Mouse (Mus musculus) kidney, embryonic 16.5 days (tissue): ENCODE data around the gene Pum2. TPM values are rescaled to one million over a fixed set of nuclear protein-coding genes. Genes with fewer than 3 reads are reported as not detected.
"Not testable (repeated sequence)": the region's sequence is repeated elsewhere in the genome, so short reads cannot be mapped to it uniquely, and the experiment has no call there.

ENCODE experiments used
- ATAC-seq: fragments of 200-750 bp; cut with Nextera tagmentation; 2 replicates; pipeline ENCODE4 v1.8.0; 2017; ENCODE audit warnings: moderate TSS enrichment; ENCODE audit not compliant: low FRiP score, low TSS enrichment
- H3K27ac ChIP-seq: fragments of 300-500 bp; sonication (generic); 2 replicates; pipeline ENCODE4 v1.5.1; 2014; ENCODE audit warnings: low read length
- H3K27me3 ChIP-seq: fragments of 300-500 bp; sonication (generic); 2 replicates; pipeline ENCODE4 v1.6.1; 2014; ENCODE audit warnings: low read length, control low read depth, mixed read lengths; ENCODE audit not compliant: insufficient read depth
- H3K36me3 ChIP-seq: fragments of 300-500 bp; sonication (generic); 2 replicates; pipeline ENCODE4 v1.6.1; 2014; ENCODE audit warnings: low read length, control low read depth, mixed read lengths; ENCODE audit not compliant: insufficient read depth
- H3K4me1 ChIP-seq: fragments of 300-500 bp; sonication (generic); 2 replicates; pipeline ENCODE4 v1.6.1; 2014; ENCODE audit warnings: low read length, control low read depth, mixed read lengths; ENCODE audit not compliant: insufficient read depth
- H3K4me2 ChIP-seq: fragments of 300-500 bp; sonication (generic); replicated peaks from 2 replicates; pipeline ENCODE4 v1.6.1; 2014; ENCODE audit warnings: low read depth, low read length
- H3K4me3 ChIP-seq: fragments of 300-500 bp; sonication (generic); 2 replicates; pipeline ENCODE4 v1.5.1; 2014; ENCODE audit warnings: mild to moderate bottlenecking, low read length
- H3K9ac ChIP-seq: fragments of 300-500 bp; sonication (generic); replicated peaks from 2 replicates; pipeline ENCODE4 v1.6.1; 2014; ENCODE audit warnings: low read length
- H3K9me3 ChIP-seq: fragments of 300-500 bp; sonication (generic); 2 replicates; pipeline ENCODE4 v1.6.1; 2016; ENCODE audit warnings: low read length, control low read depth
- WGBS: fragments of 180-500 bp; shearing (Covaris S2); extraction: QIAGEN DNeasy Blood & Tissue Kit; methylation state at CpG from one replicate; pipeline ENCODE4 v1.1.7; 2014; 5-methylcytosine and 5-hydroxymethylcytosine counted together
- polyA plus RNA-seq: library from polyadenylated mRNA; unstranded; fragments of >200 nt; fragmentation: Nextera tagmentation; extraction: Ambion mirVana; gene quantifications from 2 replicates; pipeline ENCODE4 v1.2.1, GENCODE M21; 2015

Pum2 gene
- polyA plus RNA-seq, 1 experiment from 2014 or later: 48.0 TPM

DNA sequence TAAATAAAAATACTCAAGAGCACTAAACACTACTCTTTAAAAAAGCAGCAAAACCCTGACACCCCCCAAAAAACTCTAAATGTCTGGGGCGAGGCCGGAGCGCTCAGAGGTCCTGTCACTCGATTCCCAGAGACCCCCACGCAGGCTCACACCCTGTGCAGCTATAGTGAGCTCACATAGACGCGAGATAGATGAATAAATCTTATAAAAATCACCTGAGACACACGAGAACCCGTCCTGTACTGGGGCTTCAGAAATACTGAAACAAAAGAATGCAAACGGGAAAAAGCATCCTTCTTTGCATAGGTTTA lies 32.6 kb upstream of the Pum2 start:
- Histone ChIP-seq H3K9ac (peak overlapping the region; percentile 99), H3K36me3 (no peaks in the 10 kb centered on the region), H3K4me3 (peak overlapping the region; percentile 97), H3K9me3 (no peaks in the 10 kb centered on the region), H3K4me1 (no peaks in the 10 kb centered on the region), H3K27me3 (no peaks in the 10 kb centered on the region), H3K4me2 (peak overlapping the region; percentile 63), H3K27ac (no peak overlapping the region)
- ATAC-seq: peak; percentile 63
- 2% methylated on average over 10 of the region's 10 CpGs for WGBS

DNA sequence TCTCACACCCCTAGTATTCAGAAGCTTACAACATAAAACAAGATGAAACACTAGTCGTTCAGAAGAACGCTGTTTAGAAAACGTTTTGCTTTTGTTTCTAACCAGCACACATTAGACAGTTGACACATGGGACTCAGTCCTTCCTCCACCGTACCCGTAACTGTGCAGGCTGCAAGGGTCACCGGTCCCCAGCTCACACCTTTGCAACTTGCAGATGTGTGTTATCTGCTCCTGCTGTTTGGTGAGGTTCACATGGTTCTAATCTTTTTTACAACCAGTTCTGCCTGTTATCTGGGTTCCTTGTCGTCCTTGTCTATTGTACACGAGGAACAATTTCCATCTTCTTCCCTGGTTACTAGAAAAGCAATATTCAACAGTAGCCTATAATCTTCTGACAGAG lies 25.7 kb upstream of the Pum2 start:
- H3K27me3 ChIP-seq, H3K4me3 ChIP-seq, H3K9me3 ChIP-seq, ATAC-seq, H3K4me2 ChIP-seq, H3K4me1 ChIP-seq, H3K27ac ChIP-seq, H3K9ac ChIP-seq, H3K36me3 ChIP-seq: not testable (repeated sequence)
- WGBS: 53% methylated on average over 8 of the region's 8 CpGs

DNA sequence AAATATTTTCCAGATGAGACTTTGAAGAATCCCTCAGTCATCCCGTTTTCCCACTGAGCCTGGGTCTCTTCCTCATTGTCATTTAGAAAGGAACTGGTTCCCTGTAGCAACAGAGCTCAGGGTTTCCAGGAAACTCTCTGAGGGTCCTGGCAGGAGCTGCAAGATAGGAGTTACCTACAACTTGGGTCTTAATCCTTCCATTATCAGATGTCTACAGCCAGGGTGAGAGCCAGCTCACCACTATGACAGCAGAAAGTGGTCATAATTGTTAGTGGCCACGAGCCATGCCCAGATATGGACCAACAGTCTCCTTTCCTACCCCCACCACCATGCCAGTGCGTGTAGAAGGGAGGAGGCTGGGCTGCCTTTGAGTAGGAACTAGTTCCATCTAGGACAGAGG lies 23.9 kb upstream of the Pum2 start:
- not testable (repeated sequence) for H3K4me2 ChIP-seq, H3K9ac ChIP-seq, ATAC-seq, H3K36me3 ChIP-seq, H3K4me1 ChIP-seq, H3K9me3 ChIP-seq, H3K4me3 ChIP-seq, H3K27me3 ChIP-seq, H3K27ac ChIP-seq
- 70% methylated on average over 3 of the region's 3 CpGs for WGBS

DNA sequence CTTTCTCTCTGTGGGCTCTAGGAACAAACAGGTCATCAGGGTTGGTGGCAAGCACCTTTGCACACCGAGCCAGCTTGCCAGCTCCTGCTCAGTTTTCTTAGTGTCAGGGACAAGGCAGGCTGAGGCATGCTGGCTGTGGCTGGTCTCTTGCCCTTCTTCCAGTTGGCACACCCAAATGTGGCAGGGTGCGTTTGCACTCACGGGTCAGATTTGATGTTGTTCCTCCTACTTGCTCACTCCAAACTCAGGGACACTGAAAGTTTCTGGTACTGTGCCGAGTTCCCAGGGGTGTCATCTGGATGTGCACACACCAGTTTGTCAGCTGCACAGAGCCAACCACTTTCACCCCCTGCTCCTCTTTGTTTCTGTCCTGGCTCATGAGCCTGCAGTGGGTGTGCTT lies 17.3 kb upstream of the Pum2 start:
- no peak overlapping the region for H3K27ac ChIP-seq
- WGBS: 83% methylated on average over 4 of the region's 4 CpGs
- H3K36me3 ChIP-seq: no peaks in the 10 kb centered on the region
- peaks cover 2% of the 10 kb centered on the region; the same call in 1 of the 2 replicates for H3K4me1 ChIP-seq
- no peak overlapping the region for H3K4me2 ChIP-seq
- no peaks in the 10 kb centered on the region for H3K9me3 ChIP-seq
- no peak for ATAC-seq
- no peak overlapping the region for H3K9ac ChIP-seq
- no peaks in the 10 kb centered on the region for H3K27me3 ChIP-seq
- no peak overlapping the region for H3K4me3 ChIP-seq

DNA sequence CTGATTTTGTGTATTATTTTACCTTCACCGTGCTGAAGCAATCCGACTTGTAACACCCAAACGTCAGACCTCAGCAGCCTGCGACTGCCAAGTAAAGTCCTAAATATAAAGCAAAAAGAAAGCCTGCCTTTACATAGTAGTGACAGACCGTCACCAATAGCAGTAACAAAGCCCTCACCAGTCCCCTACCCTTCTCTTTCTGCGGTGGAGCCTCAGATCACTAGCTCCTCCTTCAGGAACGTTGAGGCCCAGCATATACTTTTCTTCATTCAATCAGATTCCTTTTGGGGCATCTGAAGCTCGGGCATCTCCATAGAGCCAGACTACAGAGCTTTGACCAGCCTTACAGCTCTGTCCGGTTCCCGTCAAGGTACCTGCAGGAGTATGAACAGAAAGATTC lies 16.8 kb upstream of the Pum2 start:
- H3K4me2 ChIP-seq: no peak overlapping the region
- no peaks in the 10 kb centered on the region for H3K27me3 ChIP-seq
- peaks cover 5% of the 10 kb centered on the region; the same call in 1 of the 2 replicates for H3K4me1 ChIP-seq
- no peak for ATAC-seq
- no peaks in the 10 kb centered on the region for H3K9me3 ChIP-seq
- WGBS: 68% methylated on average over 10 of the region's 10 CpGs
- H3K9ac ChIP-seq: no peak overlapping the region
- H3K36me3 ChIP-seq: no peaks in the 10 kb centered on the region
- no peak overlapping the region for H3K4me3 ChIP-seq
- no peak overlapping the region for H3K27ac ChIP-seq

DNA sequence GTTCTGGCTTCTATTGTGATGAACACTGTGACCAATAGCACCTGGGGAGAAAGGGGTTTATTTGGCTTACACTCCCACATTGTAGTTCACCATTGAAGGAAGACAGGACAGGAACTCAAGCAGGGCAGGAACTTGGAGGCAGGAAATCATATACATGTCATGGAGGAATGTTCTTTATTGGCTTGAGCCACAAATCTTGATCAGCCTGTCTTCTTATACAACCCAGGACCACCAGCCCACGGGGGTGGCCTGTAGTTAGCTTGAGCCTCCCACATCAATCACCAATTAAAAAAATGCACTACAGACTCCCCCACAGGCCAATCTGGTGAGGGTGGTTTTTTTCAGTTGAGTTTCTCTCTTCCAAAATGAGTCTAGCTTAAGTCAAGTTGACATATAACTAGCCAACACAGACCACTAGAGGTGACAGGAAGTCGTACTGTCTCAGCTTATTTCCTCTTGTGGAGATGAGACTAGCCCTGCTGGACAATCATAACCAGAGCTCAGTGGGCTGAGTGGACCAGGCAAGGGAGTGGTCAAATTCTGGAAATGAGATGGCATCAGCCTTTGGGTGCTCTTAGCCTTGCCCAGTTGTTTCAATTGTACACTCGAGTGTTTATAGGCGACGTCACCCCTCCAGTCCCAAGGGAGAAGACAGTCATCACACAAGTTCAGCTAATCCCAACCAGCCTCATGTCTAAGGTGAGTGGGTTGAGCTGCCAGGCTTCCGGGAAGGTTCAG lies 16.1 kb upstream of the Pum2 start:
- Histone ChIP-seq H3K27me3 (no peaks in the 10 kb centered on the region), H3K9me3 (no peaks in the 10 kb centered on the region), H3K36me3 (no peaks in the 10 kb centered on the region), H3K27ac (no peak overlapping the region), H3K4me3 (no peak overlapping the region), H3K4me1 (peaks cover 5% of the 10 kb centered on the region; the same call in 1 of the 2 replicates), H3K9ac (no peak overlapping the region), H3K4me2 (no peak overlapping the region)
- ATAC-seq: no peak; the same call in 1 of the 2 replicates
- 75% methylated on average over 6 of the region's 6 CpGs for WGBS

DNA sequence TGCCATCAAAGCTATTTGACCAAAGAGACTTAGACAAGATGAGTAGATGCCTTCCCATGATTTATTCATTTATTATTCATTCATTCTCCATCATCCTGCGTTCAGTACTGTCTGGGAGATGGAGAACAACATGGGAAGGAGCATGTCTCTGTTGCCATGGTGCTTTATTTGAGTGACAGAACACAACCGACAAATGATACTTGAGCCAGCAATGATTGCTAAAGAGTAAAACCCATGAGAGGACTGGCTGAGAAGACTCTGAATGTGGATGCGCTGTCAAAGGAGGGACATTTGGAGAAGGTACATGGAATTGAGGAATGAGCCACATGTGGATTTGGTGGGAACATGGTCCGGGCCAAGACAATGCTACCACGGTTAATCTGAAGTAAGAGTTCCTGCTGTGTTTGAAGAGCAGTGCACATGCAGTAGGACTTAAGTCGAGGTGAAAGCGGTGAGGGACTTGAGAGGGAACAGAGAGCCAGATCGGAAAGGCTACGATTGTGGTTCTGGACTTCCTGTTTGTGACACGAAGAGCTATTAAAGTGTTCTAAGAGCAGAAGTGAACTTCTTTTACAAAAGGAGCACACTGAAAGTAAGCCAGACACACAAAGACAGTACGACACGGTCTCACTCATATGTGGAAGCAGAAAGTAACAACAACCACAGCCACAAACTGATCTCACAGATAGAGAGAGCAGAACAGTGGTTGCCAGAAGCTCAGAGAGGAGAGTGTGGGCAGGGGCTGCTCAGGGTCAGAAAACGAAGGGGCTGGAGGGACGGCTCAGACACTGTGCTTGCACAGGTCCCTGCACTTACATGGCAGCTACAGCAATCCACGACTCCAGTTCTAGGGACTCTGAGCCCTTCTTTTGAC lies 14.3 kb upstream of the Pum2 start:
- no peak overlapping the region for H3K27ac ChIP-seq
- H3K27me3 ChIP-seq: no peaks in the 10 kb centered on the region
- no peaks in the 10 kb centered on the region for H3K9me3 ChIP-seq
- H3K4me2 ChIP-seq: no peak overlapping the region
- H3K36me3 ChIP-seq: no peaks in the 10 kb centered on the region
- no peak overlapping the region for H3K4me3 ChIP-seq
- WGBS: 85% methylated on average over 15 of the region's 15 CpGs
- no peak overlapping the region for H3K9ac ChIP-seq
- no peak for ATAC-seq
- H3K4me1 ChIP-seq: peaks cover 5% of the 10 kb centered on the region; the same call in 1 of the 2 replicates

DNA sequence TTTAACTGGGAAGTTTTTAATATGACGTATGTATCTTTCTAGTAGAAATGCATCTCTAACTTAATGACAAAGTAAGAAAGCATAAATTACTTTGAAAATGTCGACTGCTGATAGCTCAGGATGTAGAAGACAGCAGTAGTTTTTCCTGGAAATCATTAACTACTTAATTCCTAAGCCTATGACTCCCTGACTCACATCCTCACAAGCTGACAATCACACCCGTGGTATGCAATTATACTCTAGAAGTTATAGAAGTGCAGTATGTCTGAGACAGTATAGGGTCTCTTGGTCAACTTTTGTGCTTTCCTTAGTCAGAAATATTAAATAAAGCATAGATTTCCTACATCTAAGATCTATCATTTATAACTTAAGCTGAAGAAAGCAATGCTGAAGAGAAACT lies 12.2 kb upstream of the Pum2 start:
- no peak overlapping the region for H3K4me2 ChIP-seq
- H3K4me3 ChIP-seq: no peak overlapping the region
- ATAC-seq: no peak
- H3K27ac ChIP-seq: no peak overlapping the region
- 32% methylated on average over 3 of the region's 3 CpGs for WGBS
- H3K36me3 ChIP-seq: no peaks in the 10 kb centered on the region
- H3K9ac ChIP-seq: no peak overlapping the region
- H3K9me3 ChIP-seq: no peaks in the 10 kb centered on the region
- no peaks in the 10 kb centered on the region for H3K27me3 ChIP-seq
- H3K4me1 ChIP-seq: peaks cover 5% of the 10 kb centered on the region; the same call in 1 of the 2 replicates

DNA sequence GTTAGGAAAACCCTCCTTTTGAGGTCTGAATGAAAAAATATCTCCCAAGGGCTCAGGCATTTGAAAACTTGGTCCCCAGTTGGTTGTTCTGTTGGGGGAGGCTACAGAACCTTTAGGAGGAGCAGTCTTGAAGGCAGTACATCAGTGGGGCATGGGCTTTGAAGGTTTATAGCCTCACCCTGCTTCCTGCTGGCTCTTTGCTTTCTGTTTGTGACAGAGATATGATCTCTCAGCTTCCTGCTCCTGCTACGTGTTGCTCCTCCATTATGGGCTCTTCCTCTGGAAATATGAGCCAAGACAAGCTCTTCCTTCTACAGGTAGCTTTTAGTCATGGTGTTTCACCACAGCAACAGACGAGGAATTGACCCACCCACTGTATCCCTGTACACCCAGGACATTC lies 11.8 kb upstream of the Pum2 start:
- Histone ChIP-seq H3K27ac (no peak overlapping the region), H3K27me3 (no peaks in the 10 kb centered on the region), H3K4me2 (no peak overlapping the region), H3K9me3 (no peaks in the 10 kb centered on the region), H3K4me1 (peaks cover 5% of the 10 kb centered on the region; the same call in 1 of the 2 replicates), H3K36me3 (no peaks in the 10 kb centered on the region), H3K9ac (no peak overlapping the region), H3K4me3 (no peak overlapping the region)
- 8% methylated on average over 2 of the region's 2 CpGs for WGBS
- ATAC-seq: no peak

DNA sequence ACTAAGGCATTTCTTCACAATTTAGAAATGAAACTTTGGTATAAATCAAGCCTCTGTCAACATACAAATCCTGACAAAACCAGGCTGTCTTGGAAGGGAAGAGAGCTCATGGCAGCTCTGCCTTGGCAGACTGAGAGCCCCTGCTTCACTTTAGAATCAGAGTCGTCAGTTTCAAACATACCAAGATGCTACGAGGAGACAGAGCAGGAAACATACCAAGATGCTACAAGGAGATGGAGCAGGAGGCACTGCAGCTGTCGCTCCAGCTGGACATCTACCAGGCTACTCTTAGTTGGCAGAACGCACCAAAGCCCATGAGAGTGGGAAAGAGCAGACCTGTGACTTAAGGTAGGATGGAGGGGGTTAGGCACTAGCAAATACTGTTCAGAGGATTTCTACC lies 11.2 kb upstream of the Pum2 start:
- no peak for ATAC-seq
- no peaks in the 10 kb centered on the region for H3K9me3 ChIP-seq
- WGBS: 69% methylated on average over 4 of the region's 4 CpGs

More for the DNA sequence above, 11.2 kb upstream of the Pum2 start:
- no peak overlapping the region for H3K4me3 ChIP-seq
- no peak overlapping the region for H3K4me2 ChIP-seq
- H3K9ac ChIP-seq: no peak overlapping the region
- H3K4me1 ChIP-seq: 0 out of 2 replicates have a peak, but pooled peaks cover 5% of the 10 kb centered on the region
- no peaks in the 10 kb centered on the region for H3K36me3 ChIP-seq
- no peak overlapping the region for H3K27ac ChIP-seq
- no peaks in the 10 kb centered on the region for H3K27me3 ChIP-seq
